Mouse (Mus musculus): Measurements from ENCODE around the gene Syne2.
"Not testable (repeated sequence)": the region's sequence is repeated elsewhere in the genome, so short reads cannot be mapped to it uniquely, and the experiment has no call there.

The Syne2 gene

DNA sequence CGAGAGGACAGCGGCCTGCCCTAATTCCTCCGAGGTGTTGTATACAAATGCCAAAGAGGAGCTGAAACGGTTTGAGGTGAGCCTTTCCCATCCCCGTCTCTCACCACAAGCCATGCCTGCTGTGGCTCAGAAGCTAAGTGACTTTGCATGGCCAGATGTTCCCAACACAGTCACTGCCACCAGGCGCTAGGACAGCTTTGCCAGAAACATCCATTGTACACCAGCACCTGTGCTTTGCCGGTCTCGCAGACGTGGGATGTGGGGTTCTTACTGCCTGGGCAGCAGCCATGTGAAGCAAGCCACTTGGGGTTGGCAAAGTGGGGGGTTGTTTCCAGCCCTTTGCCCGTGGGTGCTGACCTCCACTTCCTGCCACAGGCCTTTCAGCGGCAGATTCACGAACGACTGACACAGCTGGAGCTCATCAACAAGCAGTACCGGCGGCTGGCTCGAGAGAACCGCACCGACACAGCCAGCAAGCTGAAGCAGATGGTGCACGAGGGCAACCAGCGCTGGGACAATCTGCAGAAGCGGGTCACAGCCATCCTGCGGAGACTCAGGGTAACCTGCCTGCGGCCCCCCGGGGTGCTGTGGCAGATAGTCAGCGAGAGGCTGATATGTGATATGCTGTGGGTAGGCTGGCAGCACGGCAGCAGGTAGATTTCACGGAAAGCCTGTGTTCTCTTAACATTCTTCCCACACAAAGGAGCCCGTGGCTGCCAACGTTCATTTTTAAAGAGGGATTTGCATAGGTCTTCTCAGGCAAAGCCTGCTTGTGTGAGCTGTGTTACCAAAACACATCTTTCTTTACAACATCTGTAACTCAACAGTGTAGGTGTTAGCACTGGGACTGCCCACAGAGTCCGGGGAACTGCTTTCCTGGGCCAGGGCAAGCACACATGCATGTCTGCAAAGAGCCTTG is 277.4 kb downstream of the Syne2 start:
- DNase-seq (ENCODE audit: low spot score in 2 of 2) = peak in 1 of 2 experiments; percentile 12

DNA sequence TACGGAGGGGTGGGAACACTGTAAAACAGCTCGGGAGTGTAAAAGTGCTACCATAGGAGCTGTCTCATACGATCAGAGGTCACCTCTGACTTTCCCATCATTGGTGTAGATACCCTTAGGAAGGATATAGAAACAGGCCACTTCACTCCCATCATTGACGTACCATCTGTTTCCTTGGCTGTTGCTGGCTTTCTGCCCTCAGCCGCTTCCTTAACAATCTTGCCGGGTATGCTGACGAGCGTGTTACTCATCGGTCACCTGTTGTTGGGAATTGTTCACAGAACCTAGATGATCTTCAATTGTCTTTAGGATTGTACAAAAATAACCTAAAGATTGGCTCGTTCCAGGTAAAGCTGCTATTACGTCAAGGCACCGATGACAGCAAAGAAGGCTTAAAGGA is 284.7 kb downstream of the Syne2 start:
- no peak for DNase-seq (ENCODE audit: low spot score in 2 of 2)

DNA sequence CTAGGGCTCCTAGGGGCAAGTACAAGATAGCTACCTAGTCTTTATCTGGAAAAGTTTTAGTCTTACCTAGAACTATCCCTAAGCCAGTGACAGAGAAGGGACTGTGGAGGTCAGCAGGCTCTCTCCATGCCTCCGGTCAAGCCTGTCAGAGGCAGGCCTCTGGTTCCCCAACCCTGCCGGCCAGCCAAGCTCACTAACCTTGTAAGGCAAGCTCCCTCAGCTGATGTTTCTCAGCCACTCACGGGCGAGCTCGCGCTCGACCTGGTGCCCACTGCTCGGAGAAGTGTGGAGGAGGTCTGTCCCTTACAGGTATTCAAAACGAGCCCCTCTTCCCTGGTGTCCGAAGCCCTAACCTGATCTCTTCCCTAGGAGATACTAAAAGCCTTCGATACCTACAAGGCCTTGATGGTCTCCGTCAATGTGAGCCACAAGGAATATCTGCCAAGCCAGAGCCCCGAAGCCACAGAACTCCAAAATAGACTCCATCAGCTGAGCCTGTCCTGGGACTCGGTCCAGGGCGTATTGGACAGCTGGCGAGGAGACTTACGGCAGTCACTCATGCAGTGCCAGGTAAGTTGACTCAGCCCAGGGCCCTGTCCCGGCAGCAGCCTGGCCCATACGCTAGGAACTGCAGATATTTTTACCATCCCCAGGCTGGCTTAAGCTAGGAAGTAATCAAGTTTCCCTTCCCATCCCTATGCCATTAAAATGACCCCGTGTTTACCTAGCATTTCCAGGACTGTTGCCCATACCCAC is 286.8 kb downstream of the Syne2 start:
- no peak for DNase-seq (ENCODE audit: low spot score in 2 of 2)

DNA sequence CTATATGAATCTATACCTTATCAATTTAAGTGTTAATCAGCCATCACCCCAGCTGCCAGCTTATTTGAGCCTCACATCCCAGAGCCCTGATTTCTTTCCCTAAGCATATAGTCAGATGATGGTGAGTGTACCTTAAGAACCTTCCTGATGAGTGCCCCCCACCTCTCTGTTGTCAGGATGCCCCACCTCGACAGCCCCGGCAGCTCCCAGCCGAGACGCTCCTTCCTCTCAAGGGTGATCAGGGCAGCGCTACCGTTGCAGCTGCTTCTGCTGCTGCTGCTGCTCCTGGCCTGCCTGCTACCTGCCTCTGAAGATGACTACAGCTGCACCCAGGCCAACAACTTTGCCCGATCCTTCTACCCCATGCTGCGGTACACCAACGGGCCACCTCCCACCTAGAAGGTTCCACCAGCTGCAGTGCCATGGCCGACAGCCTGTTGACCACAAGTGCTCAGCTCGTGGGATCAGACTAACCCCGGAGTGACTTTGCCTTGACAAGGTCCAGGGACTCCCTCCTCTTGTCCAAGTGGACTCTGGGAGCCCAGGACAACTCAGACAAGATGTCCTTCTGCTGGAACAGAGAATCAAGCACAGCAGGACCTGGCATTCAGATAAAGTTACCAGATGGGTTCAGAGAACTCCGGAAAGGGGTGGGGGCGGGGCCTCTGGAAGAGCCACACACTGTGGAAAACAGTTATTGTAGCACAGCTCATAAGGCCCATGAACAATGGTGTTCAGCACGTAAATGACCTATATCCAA is 291.9 kb downstream of the Syne2 start:
- DNase-seq (ENCODE audit: low spot score in 2 of 2) = no peak

DNA sequence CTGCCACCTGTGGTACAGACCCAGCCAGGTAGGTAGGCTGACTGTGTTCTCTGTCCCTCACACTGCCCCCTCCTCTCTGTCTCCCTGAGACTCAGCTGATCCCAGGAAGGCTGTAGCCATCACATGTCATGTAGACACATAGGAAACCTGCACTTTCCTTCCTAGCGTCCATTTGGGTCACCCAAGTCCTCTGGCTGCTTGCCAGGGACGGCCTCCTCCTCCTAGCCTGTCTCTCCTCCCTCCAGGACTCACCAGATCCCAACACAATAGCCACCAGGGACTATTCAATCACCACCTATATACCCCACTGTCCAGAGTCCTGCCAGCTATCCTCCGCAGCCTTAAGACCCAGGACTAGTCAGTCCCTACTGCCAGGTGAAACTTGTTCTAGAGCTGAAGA is 293.1 kb downstream of the Syne2 start:
- no peak for DNase-seq (ENCODE audit: low spot score in 2 of 2)

DNA sequence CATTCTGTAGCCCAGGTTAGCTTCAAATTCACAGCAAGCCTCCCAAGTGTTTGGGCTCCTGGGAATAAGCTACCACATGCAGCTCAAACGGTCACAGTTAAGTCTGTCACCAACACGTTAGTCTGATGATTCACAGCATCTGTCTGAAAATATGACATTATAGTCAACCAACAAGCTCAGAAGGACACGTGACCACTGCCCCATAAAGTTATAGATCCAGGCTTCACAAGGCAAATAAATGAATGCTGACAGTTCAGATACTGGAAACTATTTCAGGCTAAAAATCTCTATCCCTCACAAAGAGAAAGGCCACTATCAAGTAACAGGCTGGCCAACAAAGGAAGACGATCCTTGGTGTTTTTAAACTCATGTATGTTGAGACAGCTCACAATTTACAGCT is 298.6 kb downstream of the Syne2 start:
- no peak for DNase-seq (ENCODE audit: low spot score in 2 of 2)

DNA sequence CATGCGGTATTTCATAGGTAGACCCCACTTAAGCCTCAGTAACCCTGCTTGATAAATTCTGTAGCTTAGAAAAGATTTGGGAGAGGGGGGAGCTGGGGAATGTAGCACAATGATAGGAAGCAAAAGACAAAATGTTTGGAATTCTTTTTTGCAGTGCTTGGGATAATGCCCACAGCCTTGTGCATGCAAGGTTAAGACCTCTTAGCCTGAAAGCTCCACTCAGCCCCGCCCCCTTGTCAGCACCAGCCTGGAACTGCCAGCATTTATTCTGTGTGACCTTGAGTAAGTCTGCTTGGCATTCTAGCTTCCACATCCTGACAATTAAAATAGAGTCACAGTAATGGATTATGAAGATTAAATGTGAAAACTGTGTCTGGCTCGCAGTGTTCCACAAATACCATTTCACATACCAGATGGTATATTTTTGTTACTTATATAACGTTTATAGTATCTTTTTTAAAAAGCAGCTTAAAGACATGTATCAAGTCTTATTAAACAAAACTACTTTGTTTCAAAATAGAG is 299.8 kb downstream of the Syne2 start:
- DNase-seq (ENCODE audit: low spot score in 2 of 2) = no peak

DNA sequence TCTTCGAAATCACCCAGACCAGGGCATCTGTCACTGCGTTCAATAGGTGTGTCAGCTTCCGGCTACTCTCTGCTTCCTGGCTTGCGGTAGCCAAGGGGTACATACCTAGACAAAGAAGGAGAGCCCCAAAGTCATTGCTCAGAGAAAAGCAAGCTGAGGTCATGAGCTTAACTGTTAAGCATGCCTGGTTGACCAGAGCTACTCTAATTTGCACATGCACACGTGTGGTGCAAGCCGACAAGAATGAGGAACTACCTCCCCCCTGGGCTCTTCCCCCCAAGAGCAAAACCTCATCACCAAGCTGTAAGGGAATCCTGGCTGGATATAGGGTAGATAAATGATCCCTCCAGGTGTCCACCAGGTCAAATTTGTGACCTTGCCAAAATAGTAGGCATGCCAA is 305.3 kb downstream of the Syne2 start:
- no peak for DNase-seq (ENCODE audit: low spot score in 2 of 2)

DNA sequence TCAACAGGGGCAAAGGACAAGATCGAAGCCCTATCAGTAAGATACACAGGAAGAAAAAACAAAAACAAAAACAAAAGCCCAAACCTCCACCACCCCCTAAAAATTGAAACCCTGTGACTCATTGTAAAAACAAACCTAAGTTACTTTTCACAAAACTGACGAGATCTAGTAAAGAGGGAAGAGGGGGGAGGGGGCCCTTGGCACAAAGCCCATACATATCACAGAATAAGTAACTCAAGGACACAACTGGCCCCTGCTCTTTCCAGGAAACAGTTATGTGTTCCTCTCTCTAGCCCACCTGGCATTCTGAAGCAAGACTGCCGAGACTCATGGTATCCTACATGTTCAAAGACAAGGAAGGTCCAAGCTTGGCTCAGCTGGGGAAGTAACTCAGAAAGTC is 310.4 kb downstream of the Syne2 start:
- no peak for DNase-seq (ENCODE audit: low spot score in 2 of 2)

DNA sequence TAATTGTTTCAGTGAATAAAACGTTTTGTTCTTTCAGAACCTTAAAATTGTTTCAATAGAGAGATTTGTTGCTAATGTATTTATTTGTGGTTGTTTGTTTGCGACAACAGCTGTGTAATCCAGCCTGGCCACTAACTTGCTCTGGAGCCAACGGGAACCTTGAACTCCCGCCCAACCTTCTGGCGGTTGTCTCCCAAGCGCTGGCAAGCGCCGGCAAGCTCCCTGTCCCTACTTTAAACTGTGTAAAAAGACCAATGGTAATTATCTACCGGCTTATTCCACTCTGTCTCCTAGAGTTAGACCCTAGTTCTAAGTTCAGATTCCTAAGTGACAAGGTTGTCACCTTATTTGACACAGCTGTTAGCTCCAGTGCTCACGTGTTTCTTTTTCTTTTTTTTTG is 310.9 kb downstream of the Syne2 start:
- no peak for DNase-seq (ENCODE audit: low spot score in 2 of 2)

DNA sequence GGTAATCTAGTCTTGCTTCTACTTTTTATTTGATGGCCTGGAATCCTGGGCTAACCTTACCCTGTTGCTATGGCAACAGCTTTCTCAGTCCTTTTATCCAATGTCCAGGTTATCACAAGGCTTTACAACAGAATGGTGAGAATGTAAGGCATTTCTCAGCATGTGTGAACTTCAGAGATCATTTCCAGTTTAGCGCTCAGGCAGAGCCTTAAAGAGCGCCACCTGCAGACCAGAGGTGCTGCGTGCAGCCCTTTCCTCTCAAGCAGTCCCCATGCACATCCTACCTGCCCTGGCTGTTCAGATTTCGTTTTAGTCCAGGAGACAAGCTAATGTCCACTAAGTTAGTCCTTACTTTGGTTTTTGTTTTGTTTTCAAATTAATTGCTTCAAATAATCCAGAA is 312.3 kb downstream of the Syne2 start:
- DNase-seq (ENCODE audit: low spot score in 2 of 2) = no peak

DNA sequence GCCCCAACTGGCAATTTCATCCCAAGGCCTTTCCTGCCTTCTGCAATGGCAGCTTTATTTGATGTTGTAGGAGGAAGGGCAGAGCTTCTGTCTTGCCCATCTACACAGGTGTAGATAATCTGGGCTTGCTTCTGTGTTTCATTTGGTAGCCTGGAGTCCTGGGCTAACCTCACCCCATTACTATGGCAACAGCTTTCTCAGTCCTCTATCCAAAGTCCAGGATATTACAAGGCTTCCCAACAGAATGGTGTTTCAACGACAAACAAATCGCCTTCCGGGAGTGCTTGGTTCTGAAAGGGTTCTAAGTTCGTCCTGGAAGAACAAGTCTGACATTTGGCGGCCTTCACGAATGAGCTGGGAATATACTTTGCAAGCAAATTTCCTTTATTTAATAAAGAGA is 313.0 kb downstream of the Syne2 start:
- DNase-seq (ENCODE audit: low spot score in 2 of 2) = no peak

DNA sequence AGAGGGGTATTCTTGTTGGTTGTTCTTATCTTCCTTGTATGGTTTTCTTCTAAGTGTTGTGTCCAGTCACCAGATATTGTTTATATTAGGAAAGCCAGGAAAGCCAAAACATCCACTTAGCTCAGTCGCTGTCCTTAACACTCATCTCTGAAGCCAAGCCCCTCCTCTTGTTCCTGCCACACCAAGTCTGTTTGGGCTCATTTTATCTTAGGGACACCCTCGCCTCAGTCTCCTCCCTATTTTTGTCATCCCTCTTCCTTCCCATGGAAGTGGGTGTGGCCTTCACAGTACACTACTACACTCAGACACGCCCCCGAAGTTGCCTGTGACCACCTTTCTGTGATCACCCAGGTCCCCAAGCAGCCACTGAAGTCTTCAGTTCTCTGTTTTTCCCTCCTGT is 314.7 kb downstream of the Syne2 start:
- DNase-seq (ENCODE audit: low spot score in 2 of 2) = no peak

DNA sequence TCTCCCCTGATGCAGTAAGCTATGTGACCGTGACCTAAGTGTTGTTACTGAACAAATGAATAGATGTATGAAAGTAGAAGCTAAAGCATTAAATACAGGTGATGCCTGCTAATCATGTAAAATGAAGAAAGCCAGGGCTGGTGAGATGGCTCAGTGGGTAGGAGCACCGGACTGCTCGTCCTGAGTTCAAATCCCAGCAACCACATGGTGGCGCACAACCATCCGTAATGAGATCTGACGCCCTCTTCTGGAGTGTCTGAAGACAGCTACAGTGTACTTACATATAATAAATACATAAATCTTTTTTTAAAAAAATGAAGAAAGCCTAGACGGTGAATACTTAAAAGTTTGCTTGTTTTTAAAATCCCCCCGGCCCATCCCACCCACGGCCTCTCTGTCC is 315.1 kb downstream of the Syne2 start:
- DNase-seq (ENCODE audit: low spot score in 2 of 2) = not testable (repeated sequence)

DNA sequence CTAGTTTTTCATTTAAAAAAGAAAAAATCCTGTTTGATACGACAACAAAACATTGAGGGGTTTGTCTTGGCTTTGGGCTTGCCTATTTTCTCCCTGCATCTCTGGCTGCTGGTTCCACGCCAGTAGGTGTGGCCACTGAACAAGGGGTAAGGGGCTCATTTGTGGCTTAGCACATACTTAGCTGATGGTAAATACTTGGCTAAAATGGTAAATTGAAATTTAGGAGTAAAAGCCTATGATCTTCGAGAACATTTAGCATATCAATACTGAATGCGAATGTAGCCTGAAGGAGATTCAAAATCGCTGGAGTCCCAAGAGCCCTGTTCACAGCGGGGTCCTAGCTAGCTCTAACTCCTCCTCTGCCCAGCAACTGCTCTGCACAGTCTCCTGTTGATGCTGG is 318.8 kb downstream of the Syne2 start:
- DNase-seq (ENCODE audit: low spot score in 2 of 2) = no peak

DNA sequence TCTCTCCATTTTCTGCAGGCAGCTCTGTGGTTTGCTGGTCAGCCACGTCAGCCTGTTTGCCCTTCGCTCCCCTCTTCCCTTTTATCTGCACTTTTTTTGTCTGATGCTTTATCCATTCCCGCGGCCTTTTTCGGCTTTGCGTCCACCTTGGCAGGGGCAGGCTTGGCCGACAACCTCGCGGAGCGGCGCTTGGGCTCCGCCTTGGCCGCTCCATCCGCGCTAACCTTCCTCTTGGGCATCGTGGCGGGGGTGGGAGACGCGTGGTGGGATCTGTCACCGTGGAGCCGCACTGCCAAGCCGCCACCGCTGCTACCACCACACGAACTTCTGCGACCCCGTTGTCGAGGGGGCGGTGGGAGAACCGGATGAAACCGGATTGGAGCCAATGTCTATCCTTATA is 334.5 kb downstream of the Syne2 start:
- DNase-seq (ENCODE audit: low spot score in 2 of 2) = not testable (repeated sequence)

Data from right cerebral cortex, postnatal 36 days (tissue).